Comparison of ENCODE assay signal across 35 mouse cellular contexts in genomic region chr4:129586943-129587342, GRCm38 (mm10). TPM values are rescaled to one million over a fixed set of nuclear protein-coding genes. Genes with fewer than 3 reads are reported as not detected.
DNase-seq lines count a peak whose midpoint lies in the region; ATAC-seq and TF ChIP-seq lines count a peak whose summit lies in the region.
"Had no signal": no experiment of that assay in that cellular context is flagged by ENCODE, and none has a peak within 500 bp of the region (broad histone marks: within the 10 kb centered on the region; RNA-seq: fewer than 3 reads in every experiment).

No protein-coding gene starts in this region.

- H3K4me2 ChIP-seq in embryonic facial prominence, embryonic 14.5 days (ENCODE audit: low read depth, low read length) = no peak overlapping the region
- H3K4me2 ChIP-seq in liver, embryonic 13.5 days = no peak overlapping the region
- H3K4me2 ChIP-seq in liver, postnatal 0 days (ENCODE audit: low read depth, low read length) = no peak overlapping the region
- H3K4me2 ChIP-seq in kidney, embryonic 15.5 days = no peak overlapping the region
- H3K4me2 ChIP-seq: embryonic facial prominence, embryonic 15.5 days; forebrain, embryonic 13.5 days; heart, embryonic 11.5 days; hindbrain, embryonic 12.5 days; intestine, embryonic 15.5 days; lung, embryonic 14.5 days; neural tube, embryonic 12.5 days had no signal

- TF ChIP-seq EP300 in liver, postnatal 0 days (IDR thresholded peaks at IDR 0.05; ENCODE audit: low read depth) = no peak

- no peak for ATAC-seq in embryonic facial prominence, embryonic 14.5 days (ENCODE audit: low read depth)
- ATAC-seq in liver, embryonic 13.5 days (ENCODE audit: low read depth) = no peak
- no peak for ATAC-seq in liver, postnatal 0 days
- ATAC-seq in kidney, embryonic 15.5 days (replicated peaks; ENCODE audit: low FRiP score) = no peak
- ATAC-seq: forebrain, embryonic 13.5 days; hindbrain, postnatal 0 days; intestine, embryonic 15.5 days had no signal

- H3K36me3 ChIP-seq in embryonic facial prominence, embryonic 14.5 days (ENCODE audit: control insufficient read depth, insufficient read depth, low read length) = peaks cover 22% of the 10 kb centered on the region
- H3K36me3 ChIP-seq in embryonic facial prominence, embryonic 10.5 days (replicated peaks) = peaks cover 22% of the 10 kb centered on the region
- H3K36me3 ChIP-seq in liver, embryonic 13.5 days = peaks cover 17% of the 10 kb centered on the region
- peaks cover 12% of the 10 kb centered on the region for H3K36me3 ChIP-seq in liver, postnatal 0 days (replicated peaks; ENCODE audit: insufficient read depth, low read length)
- H3K36me3 ChIP-seq in kidney, embryonic 15.5 days = peaks cover 22% of the 10 kb centered on the region

- no peak for TF ChIP-seq CTCF in liver, postnatal 0 days (IDR thresholded peaks at IDR 0.05; ENCODE audit: low read depth)

- H3K9ac ChIP-seq in embryonic facial prominence, embryonic 14.5 days (ENCODE audit: low read depth, low read length) = no peak overlapping the region
- no peak overlapping the region for H3K9ac ChIP-seq in liver, embryonic 13.5 days
- H3K9ac ChIP-seq in liver, postnatal 0 days (replicated peaks) = no peak overlapping the region
- H3K9ac ChIP-seq in kidney, embryonic 15.5 days = no peak overlapping the region
- H3K9ac ChIP-seq: embryonic facial prominence, embryonic 15.5 days; forebrain, embryonic 13.5 days; hindbrain, embryonic 12.5 days; intestine, embryonic 15.5 days; lung, embryonic 14.5 days; neural tube, embryonic 12.5 days had no signal

- no peaks in the 10 kb centered on the region; the same call in 1 of the 2 replicates for H3K4me1 ChIP-seq in embryonic facial prominence, embryonic 14.5 days (ENCODE audit: control insufficient read depth, insufficient read depth, low read length)
- peaks cover 19% of the 10 kb centered on the region for H3K4me1 ChIP-seq in embryonic facial prominence, embryonic 10.5 days
- peaks cover 56% of the 10 kb centered on the region for H3K4me1 ChIP-seq in liver, embryonic 13.5 days (replicated peaks)
- H3K4me1 ChIP-seq in liver, postnatal 0 days (ENCODE audit: insufficient read depth) = peaks cover 23% of the 10 kb centered on the region; the same call in 1 of the 2 replicates
- peaks cover 19% of the 10 kb centered on the region for H3K4me1 ChIP-seq in kidney, embryonic 15.5 days

- H3K27me3 ChIP-seq in embryonic facial prominence, embryonic 14.5 days (replicated peaks; ENCODE audit: control insufficient read depth, insufficient read depth, low read length) = no peaks in the 10 kb centered on the region
- no peaks in the 10 kb centered on the region for H3K27me3 ChIP-seq in embryonic facial prominence, embryonic 10.5 days (replicated peaks; ENCODE audit: low read depth, poor library complexity, severe bottlenecking)
- no peaks in the 10 kb centered on the region for H3K27me3 ChIP-seq in liver, embryonic 13.5 days
- H3K27me3 ChIP-seq in liver, postnatal 0 days (ENCODE audit: insufficient read depth, low read length) = no peaks in the 10 kb centered on the region
- no peaks in the 10 kb centered on the region for H3K27me3 ChIP-seq in kidney, embryonic 15.5 days
- H3K27me3 ChIP-seq: embryonic facial prominence, embryonic 15.5 days; forebrain, embryonic 13.5 days; hindbrain, embryonic 12.5 days; intestine, embryonic 15.5 days; neural tube, embryonic 12.5 days had no signal

- 40% methylated on average over 1 of the region's 1 CpGs for WGBS in embryonic facial prominence, embryonic 14.5 days
- WGBS in embryonic facial prominence, embryonic 10.5 days = 52% methylated on average over 1 of the region's 1 CpGs
- WGBS in liver, embryonic 13.5 days (ENCODE audit: insufficient replicate concordance) = 63% methylated on average over 1 of the region's 1 CpGs
- WGBS in liver, postnatal 0 days (ENCODE audit: insufficient replicate concordance) = 67% methylated on average over 1 of the region's 1 CpGs
- WGBS in kidney, embryonic 15.5 days = 39% methylated on average over 1 of the region's 1 CpGs

- no peaks in the 10 kb centered on the region for H3K9me3 ChIP-seq in embryonic facial prominence, embryonic 14.5 days (ENCODE audit: control insufficient read depth, low read length)
- no peaks in the 10 kb centered on the region for H3K9me3 ChIP-seq in embryonic facial prominence, embryonic 10.5 days
- no peaks in the 10 kb centered on the region for H3K9me3 ChIP-seq in liver, embryonic 13.5 days (replicated peaks)
- H3K9me3 ChIP-seq in liver, postnatal 0 days (ENCODE audit: low read length) = no peaks in the 10 kb centered on the region
- H3K9me3 ChIP-seq in kidney, embryonic 15.5 days (replicated peaks) = no peaks in the 10 kb centered on the region
- H3K9me3 ChIP-seq: embryonic facial prominence, embryonic 15.5 days; forebrain, embryonic 13.5 days; G1E; hindbrain, embryonic 12.5 days; intestine, embryonic 15.5 days; midbrain, embryonic 10.5 days; neural tube, embryonic 12.5 days had no signal

- H3K4me3 ChIP-seq in embryonic facial prominence, embryonic 14.5 days (ENCODE audit: low read depth, low read length) = no peak overlapping the region
- no peak overlapping the region for H3K4me3 ChIP-seq in embryonic facial prominence, embryonic 10.5 days
- no peak overlapping the region for H3K4me3 ChIP-seq in liver, embryonic 13.5 days (replicated peaks)
- H3K4me3 ChIP-seq in liver, postnatal 0 days (ENCODE audit: low read depth, low read length) = no peak overlapping the region
- no peak overlapping the region for H3K4me3 ChIP-seq in kidney, embryonic 15.5 days (replicated peaks)
- H3K4me3 ChIP-seq: embryonic facial prominence, embryonic 15.5 days; forebrain, embryonic 13.5 days; hindbrain, embryonic 12.5 days; intestine, embryonic 15.5 days; midbrain, embryonic 10.5 days; myocyte; neural tube, embryonic 12.5 days had no signal

- peak; percentile 12 for DNase-seq in embryonic facial prominence, embryonic 14.5 days (ENCODE audit: low spot score)
- no peak for DNase-seq in embryonic facial prominence, embryonic 10.5 days (ENCODE audit: low spot score)
- no peak for DNase-seq in liver, embryonic 13.5 days
- no peak for DNase-seq in liver, postnatal 0 days
- DNase-seq in kidney, postnatal 36 days = peak; percentile 56 to 57
- no peak for DNase-seq in adrenal gland, postnatal 10 days
- DNase-seq in right cerebral cortex, postnatal 36 days (ENCODE audit: low spot score in 2 of 2) = no peak
- DNase-seq: adrenal gland, postnatal 14 days; cerebellum, adult 11 months; cerebellum, adult 9-10 months; embryo, embryonic 11 days; gastrocnemius, postnatal 25 days; heart, adult 18-20 months; heart, postnatal 36 days; lung, embryonic 14.5 days; right cerebral cortex, adult 18-20 months; right cerebral cortex, postnatal 4 days; thymus, adult 18-20 months; thymus, postnatal 25 days had no signal

- no peak overlapping the region for H3K27ac ChIP-seq in embryonic facial prominence, embryonic 14.5 days (replicated peaks; ENCODE audit: low read depth, low read length)
- H3K27ac ChIP-seq in embryonic facial prominence, embryonic 10.5 days (replicated peaks) = no peak overlapping the region
- peak overlapping the region; percentile 86 for H3K27ac ChIP-seq in liver, embryonic 13.5 days
- H3K27ac ChIP-seq in liver, postnatal 0 days (ENCODE audit: low read depth) = no peak overlapping the region
- peak overlapping the region; percentile 75 for H3K27ac ChIP-seq in kidney, embryonic 15.5 days
- H3K27ac ChIP-seq: embryonic facial prominence, embryonic 15.5 days; forebrain, embryonic 13.5 days; hindbrain, embryonic 12.5 days; hindbrain, postnatal 0 days; intestine, embryonic 15.5 days; midbrain, embryonic 10.5 days; neural tube, embryonic 12.5 days; stomach, postnatal 0 days had no signal

RNA-seq across cellular contexts. Expression of gene Fam167b, which starts 8.6 kb away (rescaled TPM):
- polyA plus RNA-seq in embryonic facial prominence, embryonic 14.5 days (2014; fragmentation: Nextera tagmentation; extraction: Ambion mirVana) = 6.4 and 6.9 TPM in 2 replicates
- polyA plus RNA-seq in embryonic facial prominence, embryonic 10.5 days (2016; fragmentation: Nextera tagmentation; extraction: Ambion mirVana) = 1.9 and 2.0 TPM in 2 replicates
- polyA plus RNA-seq in liver, embryonic 13.5 days (2015; fragmentation: Nextera tagmentation; extraction: Ambion mirVana) = 6.6 and 6.9 TPM in 2 replicates
- polyA plus RNA-seq in liver, postnatal 0 days (2015; fragmentation: Nextera tagmentation; extraction: Ambion mirVana) = 13.1 and 15.0 TPM in 2 replicates
- polyA plus RNA-seq in kidney, embryonic 15.5 days (2015; fragmentation: Nextera tagmentation; extraction: Ambion mirVana) = 27.8 and 29.1 TPM in 2 replicates
- total RNA-seq in adrenal gland, postnatal 10 days (2021) = 10 to 100 TPM; 24.4 to 28.1 TPM
- total RNA-seq: G1E; gastrocnemius, adult 18-20 months; hindbrain, postnatal 0 days; left cerebral cortex, postnatal 36 days; megakaryocyte progenitor cell, adult 5-6 weeks; midbrain, postnatal 0 days had no signal
- polyA plus RNA-seq: G1E; midbrain, postnatal 0 days had no signal

RNA-seq across cellular contexts. Expression of gene Lck, which starts 13.5 kb away (rescaled TPM):
- polyA plus RNA-seq in embryonic facial prominence, embryonic 14.5 days (2014; fragmentation: Nextera tagmentation; extraction: Ambion mirVana) = 4.7 and 6.4 TPM in 2 replicates
- 9.3 and 12.6 TPM in 2 replicates for polyA plus RNA-seq in embryonic facial prominence, embryonic 10.5 days (2016; fragmentation: Nextera tagmentation; extraction: Ambion mirVana)
- 3.5 and 3.8 TPM in 2 replicates for polyA plus RNA-seq in liver, embryonic 13.5 days (2015; fragmentation: Nextera tagmentation; extraction: Ambion mirVana)
- polyA plus RNA-seq in liver, postnatal 0 days (2015; fragmentation: Nextera tagmentation; extraction: Ambion mirVana) = 3.3 and 3.4 TPM in 2 replicates
- polyA plus RNA-seq in kidney, embryonic 15.5 days (2015; fragmentation: Nextera tagmentation; extraction: Ambion mirVana) = 11.3 and 11.4 TPM in 2 replicates
- total RNA-seq in adrenal gland, postnatal 10 days (2021) = 1 to 10 TPM; 8.1 to 9.8 TPM
- total RNA-seq: gastrocnemius, adult 18-20 months had no signal

RNA-seq across cellular contexts. Expression of gene Eif3i, which starts 13.5 kb away (rescaled TPM):
- polyA plus RNA-seq in embryonic facial prominence, embryonic 14.5 days (2014; fragmentation: Nextera tagmentation; extraction: Ambion mirVana) = 288 and 308 TPM in 2 replicates
- polyA plus RNA-seq in embryonic facial prominence, embryonic 10.5 days (2016; fragmentation: Nextera tagmentation; extraction: Ambion mirVana) = 290 and 302 TPM in 2 replicates
- polyA plus RNA-seq in liver, embryonic 13.5 days (2015; fragmentation: Nextera tagmentation; extraction: Ambion mirVana) = 211 and 222 TPM in 2 replicates
- polyA plus RNA-seq in liver, postnatal 0 days (2015; fragmentation: Nextera tagmentation; extraction: Ambion mirVana) = 119 and 125 TPM in 2 replicates
- polyA plus RNA-seq in kidney, embryonic 15.5 days (2015; fragmentation: Nextera tagmentation; extraction: Ambion mirVana) = 287 and 288 TPM in 2 replicates
- 100 to 1,000 TPM; 192 to 198 TPM for total RNA-seq in adrenal gland, postnatal 10 days (2021)

RNA-seq across cellular contexts. Expression of gene Tmem234, which starts 13.5 kb away (rescaled TPM):
- 166 and 174 TPM in 2 replicates for polyA plus RNA-seq in embryonic facial prominence, embryonic 14.5 days (2014; fragmentation: Nextera tagmentation; extraction: Ambion mirVana)
- polyA plus RNA-seq in embryonic facial prominence, embryonic 10.5 days (2016; fragmentation: Nextera tagmentation; extraction: Ambion mirVana) = 222 and 226 TPM in 2 replicates
- polyA plus RNA-seq in liver, embryonic 13.5 days (2015; fragmentation: Nextera tagmentation; extraction: Ambion mirVana) = 142 and 153 TPM in 2 replicates
- 81.7 and 93.9 TPM in 2 replicates for polyA plus RNA-seq in liver, postnatal 0 days (2015; fragmentation: Nextera tagmentation; extraction: Ambion mirVana)
- polyA plus RNA-seq in kidney, embryonic 15.5 days (2015; fragmentation: Nextera tagmentation; extraction: Ambion mirVana) = 209 and 215 TPM in 2 replicates
- total RNA-seq in adrenal gland, postnatal 10 days (2021) = 10 to 100 TPM; 83.6 to 86.2 TPM

RNA-seq across cellular contexts. Expression of gene Dcdc2b, which starts 27.1 kb away (rescaled TPM):
- polyA plus RNA-seq in embryonic facial prominence, embryonic 14.5 days (2014; fragmentation: Nextera tagmentation; extraction: Ambion mirVana) = 1.7 and 2.4 TPM in 2 replicates
- polyA plus RNA-seq in embryonic facial prominence, embryonic 10.5 days (2016; fragmentation: Nextera tagmentation; extraction: Ambion mirVana) = 1.0 and 1.4 TPM in 2 replicates
- polyA plus RNA-seq in liver, embryonic 13.5 days (2015; fragmentation: Nextera tagmentation; extraction: Ambion mirVana) = 0.31 and 0.51 TPM in 2 replicates
- 0.54 and 0.71 TPM in 2 replicates for polyA plus RNA-seq in liver, postnatal 0 days (2015; fragmentation: Nextera tagmentation; extraction: Ambion mirVana)
- polyA plus RNA-seq in kidney, embryonic 15.5 days (2015; fragmentation: Nextera tagmentation; extraction: Ambion mirVana) = 2.1 and 2.4 TPM in 2 replicates
- 1 to 10 TPM in 1 of 2 experiments, under 1 TPM in 1; 0.99 to 2.0 TPM for total RNA-seq in adrenal gland, postnatal 10 days (2021)
- total RNA-seq: hindbrain, postnatal 0 days; megakaryocyte progenitor cell, adult 5-6 weeks had no signal

Comparison
In these comparisons a context has a peak if more than half of its experiments do, and no peak if none do; other contexts are left out.
1. DNase-seq: peak in embryonic facial prominence, embryonic 14.5 days (single experiment) and kidney, postnatal 36 days (2 of 2); none in embryonic facial prominence, embryonic 10.5 days (single experiment), liver, embryonic 13.5 days (single experiment), liver, postnatal 0 days (single experiment), adrenal gland, postnatal 10 days (single experiment) and right cerebral cortex, postnatal 36 days (0 of 2).
2. H3K27ac ChIP-seq: peak in liver, embryonic 13.5 days (single experiment) and kidney, embryonic 15.5 days (single experiment); none in embryonic facial prominence, embryonic 14.5 days (single experiment), embryonic facial prominence, embryonic 10.5 days (single experiment) and liver, postnatal 0 days (single experiment).